Mouse (Mus musculus): ENCODE data around the gene Adgrd1.

- no peak for TF ChIP-seq POLR2A (IDR thresholded peaks at IDR 0.05; ENCODE audit: insufficient read depth, low read length)
- TF ChIP-seq EP300 (IDR thresholded peaks at IDR 0.05; ENCODE audit: insufficient read depth, low read depth, low read length), result 0 out of 2 replicates have a peak, but pooled peaks have one; percentile 35
Measured at GRCm38 (mm10) chr5:129177697-129178511, 81.4 kb downstream of the Adgrd1 start.

Measured in ES-Bruce4 (cell line).